In genomic region chr3:95159987-95160963, GRCm38 (mm10) we compare ENCODE assay signal across 7 mouse cellular contexts. TPM values are rescaled to one million over a fixed set of nuclear protein-coding genes. Genes with fewer than 3 reads are reported as not detected.
DNase-seq lines count a peak whose midpoint lies in the region; ATAC-seq and TF ChIP-seq lines count a peak whose summit lies in the region.

Sema6c (plus strand) TSS chr3:95160457.

- no peaks in the 10 kb centered on the region for H3K9me3 ChIP-seq in embryonic facial prominence, embryonic 11.5 days (replicated peaks; ENCODE audit: control insufficient read depth, low read length)
- H3K9me3 ChIP-seq in limb, embryonic 12.5 days = no peaks in the 10 kb centered on the region
- no peaks in the 10 kb centered on the region for H3K9me3 ChIP-seq in midbrain, embryonic 15.5 days

- peak within 1 kb of the TSS; percentile 85 for H3K9ac ChIP-seq in embryonic facial prominence, embryonic 11.5 days (replicated peaks; ENCODE audit: low read length)
- peak within 1 kb of the TSS; percentile 80 for H3K9ac ChIP-seq in limb, embryonic 12.5 days (replicated peaks)
- peak within 1 kb of the TSS; percentile 64 for H3K9ac ChIP-seq in midbrain, embryonic 15.5 days

- TF ChIP-seq CTCF in kidney, adult 2 months (conservative IDR thresholded peaks at IDR 0.05; ENCODE audit: insufficient read depth, insufficient read length, low read depth, low read length) = no peak
- no peak for TF ChIP-seq CTCF in spleen, adult 2 months (IDR thresholded peaks at IDR 0.05; ENCODE audit: extremely low read depth, insufficient read depth, insufficient read length, insufficient replicate concordance)

- peak; percentile 94 for DNase-seq in adrenal gland, postnatal 14 days
- peak; percentile 94 for DNase-seq in embryonic facial prominence, embryonic 11.5 days (ENCODE audit: low spot score)
- DNase-seq in heart, adult 18-20 months = peak; percentile 93 to 95
- peak; percentile 95 for DNase-seq in kidney, adult 2 months
- DNase-seq in spleen, adult 2 months (ENCODE audit: low read depth in 1 of 2, low spot score in 2 of 2) = peak; percentile 59 to 82

- peak; percentile 95 for ATAC-seq in embryonic facial prominence, embryonic 11.5 days (replicated peaks; ENCODE audit: insufficient number of reproducible peaks, low FRiP score, low TSS enrichment, low read depth)
- ATAC-seq in limb, embryonic 12.5 days (ENCODE audit: insufficient number of reproducible peaks, insufficient read depth, low FRiP score, low TSS enrichment, low read depth) = peak; percentile 93
- ATAC-seq in midbrain, embryonic 15.5 days (replicated peaks) = peak; percentile 97

- H3K36me3 ChIP-seq in embryonic facial prominence, embryonic 11.5 days (replicated peaks; ENCODE audit: control insufficient read depth, insufficient read depth, low read depth, low read length) = no peaks in the 10 kb centered on the region; the same call in 1 of the 2 replicates
- H3K36me3 ChIP-seq in kidney, adult 2 months (ENCODE audit: control insufficient read depth, insufficient read depth, low read length) = no peaks in the 10 kb centered on the region
- H3K36me3 ChIP-seq in limb, embryonic 12.5 days = peaks cover 26% of the 10 kb centered on the region
- H3K36me3 ChIP-seq in midbrain, embryonic 15.5 days (replicated peaks) = 0 out of 2 replicates have a peak, but pooled peaks cover 3% of the 10 kb centered on the region
- H3K36me3 ChIP-seq in spleen, adult 2 months (ENCODE audit: control insufficient read depth, insufficient read depth, low read length) = no peaks in the 10 kb centered on the region

- peak within 1 kb of the TSS; percentile 85 for H3K4me2 ChIP-seq in embryonic facial prominence, embryonic 11.5 days (ENCODE audit: low read depth, low read length)
- peak within 1 kb of the TSS; percentile 82 for H3K4me2 ChIP-seq in limb, embryonic 12.5 days
- H3K4me2 ChIP-seq in midbrain, embryonic 15.5 days = peak within 1 kb of the TSS; percentile 81

- peak within 1 kb of the TSS; percentile 68 for H3K4me3 ChIP-seq in embryonic facial prominence, embryonic 11.5 days (ENCODE audit: low read depth, low read length)
- peak within 1 kb of the TSS; percentile 93 for H3K4me3 ChIP-seq in kidney, adult 2 months (ENCODE audit: insufficient read depth, low read depth, low read length)
- H3K4me3 ChIP-seq in limb, embryonic 12.5 days (replicated peaks) = peak within 1 kb of the TSS; percentile 84
- H3K4me3 ChIP-seq in midbrain, embryonic 15.5 days = peak within 1 kb of the TSS; percentile 71
- H3K4me3 ChIP-seq in spleen, adult 2 months (ENCODE audit: extremely low read depth, insufficient read depth, insufficient read length) = peak within 1 kb of the TSS; percentile 66

- H3K27ac ChIP-seq in embryonic facial prominence, embryonic 11.5 days (replicated peaks; ENCODE audit: low read depth, low read length) = peak within 1 kb of the TSS; percentile 43; the same call in 1 of the 2 replicates
- H3K27ac ChIP-seq in kidney, adult 2 months (ENCODE audit: insufficient read depth, low read depth, low read length) = no peak within 1 kb of the TSS
- H3K27ac ChIP-seq in limb, embryonic 12.5 days = peak within 1 kb of the TSS; percentile 72
- peak within 1 kb of the TSS; percentile 81 for H3K27ac ChIP-seq in midbrain, embryonic 15.5 days
- H3K27ac ChIP-seq in spleen, adult 2 months (ENCODE audit: insufficient read depth, low read length) = 0 out of 2 replicates have a peak within 1 kb of the TSS, but pooled peaks have one; percentile 24

- WGBS in embryonic facial prominence, embryonic 11.5 days = 0% methylated on average over 66 of the region's 66 CpGs
- under 1% methylated on average over 66 of the region's 66 CpGs for WGBS in kidney, adult 2 months
- WGBS in limb, embryonic 12.5 days = under 1% methylated on average over 66 of the region's 66 CpGs
- under 1% methylated on average over 66 of the region's 66 CpGs for WGBS in midbrain, embryonic 15.5 days
- under 1% methylated on average over 66 of the region's 66 CpGs for WGBS in spleen, adult 2 months

- H3K4me1 ChIP-seq in embryonic facial prominence, embryonic 11.5 days (ENCODE audit: control insufficient read depth, insufficient read depth, low read length) = no peaks in the 10 kb centered on the region
- H3K4me1 ChIP-seq in kidney, adult 2 months (ENCODE audit: control insufficient read depth, insufficient read depth, low read length) = peaks cover 9% of the 10 kb centered on the region; the same call in 1 of the 2 replicates
- H3K4me1 ChIP-seq in limb, embryonic 12.5 days (replicated peaks) = peaks cover 32% of the 10 kb centered on the region
- H3K4me1 ChIP-seq in midbrain, embryonic 15.5 days = peaks cover 38% of the 10 kb centered on the region
- H3K4me1 ChIP-seq in spleen, adult 2 months (ENCODE audit: control insufficient read depth, insufficient read depth, insufficient read length) = peaks cover 7% of the 10 kb centered on the region; the same call in 1 of the 2 replicates

- no peaks in the 10 kb centered on the region; the same call in 1 of the 2 replicates for H3K27me3 ChIP-seq in embryonic facial prominence, embryonic 11.5 days (ENCODE audit: control insufficient read depth, insufficient read depth, low read length)
- no peaks in the 10 kb centered on the region for H3K27me3 ChIP-seq in kidney, adult 2 months (replicated peaks; ENCODE audit: control insufficient read depth, insufficient read depth, low read length)
- H3K27me3 ChIP-seq in limb, embryonic 12.5 days = peaks cover 7% of the 10 kb centered on the region; the same call in 1 of the 2 replicates
- H3K27me3 ChIP-seq in midbrain, embryonic 15.5 days (replicated peaks) = no peaks in the 10 kb centered on the region
- peaks cover 10% of the 10 kb centered on the region for H3K27me3 ChIP-seq in spleen, adult 2 months (ENCODE audit: control insufficient read depth, insufficient read depth, low read length)

- TF ChIP-seq POLR2A in kidney, adult 2 months (IDR thresholded peaks at IDR 0.05; ENCODE audit: low read depth, low read length) = no peak
- no peak for TF ChIP-seq POLR2A in spleen, adult 2 months (IDR thresholded peaks at IDR 0.05; ENCODE audit: low read depth, low read length)

RNA-seq across cellular contexts. Expression of gene Sema6c, which starts in this region (rescaled TPM):
- total RNA-seq in adrenal gland, postnatal 14 days (2021) = 2.8 and 5.4 TPM in 2 replicates
- polyA plus RNA-seq in embryonic facial prominence, embryonic 11.5 days (2014; fragmentation: Nextera tagmentation; extraction: Ambion mirVana) = 8.6 and 9.5 TPM in 2 replicates
- 1 to 10 TPM; 4.0 to 4.8 TPM for total RNA-seq in heart, adult 18-20 months (2021)
- 8.0 and 8.5 TPM in 2 replicates for polyA plus RNA-seq in kidney, adult 2 months (2012; rRNA removed)
- polyA plus RNA-seq in limb, embryonic 12.5 days (2016; fragmentation: Nextera tagmentation; extraction: Ambion mirVana) = 23.7 and 26.4 TPM in 2 replicates
- polyA plus RNA-seq in midbrain, embryonic 15.5 days (2015; fragmentation: Nextera tagmentation; extraction: Ambion mirVana) = 33.1 and 42.6 TPM in 2 replicates
- polyA plus RNA-seq in spleen, adult 2 months (2012; rRNA removed) = 2.2 TPM in 2 replicates
